Mouse (Mus musculus) spleen, adult 12 weeks (tissue): ENCODE measurements around the gene Zfp455.
"Not testable (repeated sequence)": the region's sequence is repeated elsewhere in the genome, so short reads cannot be mapped to it uniquely, and the experiment has no call there.

Experiments
- DNase-seq: peaks from one replicate; pipeline ENCODE4 v3.0.0; 2022; ENCODE audit warnings: low spot score

The Zfp455 gene

GRCm38 (mm10) chr13:67194340-67194894 lies at the start of gene Zfp455:
Gene Zfp455, plus strand, starts transcription at chr13:67194506.
- peak; percentile 9 for DNase-seq

GRCm38 (mm10) chr13:67166122-67166521 lies 28.2 kb upstream of the Zfp455 start:
- not testable (repeated sequence) for DNase-seq

GRCm38 (mm10) chr13:67172991-67173722 lies 21.1 kb upstream of the Zfp455 start, which contains the start of gene Rsl1:
Gene Rsl1, plus strand, starts transcription at chr13:67173182.
- peak; percentile 56 for DNase-seq

- DNase-seq: no peak
Observed at GRCm38 (mm10) chr13:67173723-67174055, 20.6 kb upstream of the Zfp455 start.

- DNase-seq: no peak
Observed at GRCm38 (mm10) chr13:67201656-67202055, 7.3 kb downstream of the Zfp455 start.

GRCm38 (mm10) chr13:67214015-67214607 lies 19.8 kb downstream of the Zfp455 start:
- DNase-seq: no peak
